Mouse (Mus musculus): Measurements from ENCODE around the gene Myg1. TPM values are rescaled to one million over a fixed set of nuclear protein-coding genes. Genes with fewer than 3 reads are reported as not detected.
"Not testable (repeated sequence)": the region's sequence is repeated elsewhere in the genome, so short reads cannot be mapped to it uniquely, and the experiment has no call there.

Gene Myg1
- polyA plus RNA-seq, 1 experiment from 2014 or later = 91.8 TPM

DNA sequence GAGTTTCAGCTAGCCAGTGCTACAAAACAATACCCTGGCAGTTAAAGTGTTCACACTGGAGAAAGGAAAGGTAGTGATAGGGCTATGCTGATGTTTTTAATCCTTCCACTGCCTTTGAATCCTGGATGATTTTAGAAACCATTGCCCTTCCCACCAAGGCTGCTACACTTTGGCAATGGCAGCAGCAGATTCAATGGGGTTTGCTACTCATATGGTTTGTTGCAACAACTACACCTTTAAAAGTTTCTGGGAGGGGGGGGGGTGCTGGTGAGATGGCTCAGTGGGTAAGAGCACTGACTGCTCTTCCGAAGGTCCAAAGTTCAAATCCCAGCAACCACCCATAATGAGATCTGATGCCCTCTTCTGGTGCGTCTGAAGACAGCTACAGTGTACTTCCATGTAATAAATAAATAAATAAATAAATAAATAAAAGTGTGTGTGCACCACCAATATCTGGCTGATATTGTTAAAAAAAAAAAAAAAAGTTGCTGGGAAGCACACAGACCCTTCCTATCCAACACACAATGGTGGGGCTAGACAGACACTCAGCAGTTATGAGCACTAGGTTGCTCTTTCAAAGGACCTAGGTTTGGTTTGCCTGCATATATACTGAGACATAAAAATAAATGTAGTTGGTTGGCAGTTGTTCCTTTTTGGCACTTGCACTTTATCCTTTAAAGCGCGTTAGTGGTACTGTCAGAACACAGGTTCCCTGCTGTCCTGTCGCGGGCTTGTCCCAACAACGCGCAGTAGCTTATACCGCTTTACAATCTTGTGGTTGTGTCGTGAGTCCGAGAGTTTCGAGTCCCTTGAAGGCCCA lies 6.6 kb upstream of the Myg1 start:
- peaks cover 13% of the 10 kb centered on the region for H3K4me1 ChIP-seq
- H3K4me2 ChIP-seq = peak overlapping the region; percentile 76
- no peak overlapping the region for H3K4me3 ChIP-seq
- no peak for ATAC-seq (replicated peaks)
- H3K27me3 ChIP-seq (replicated peaks) = no peaks in the 10 kb centered on the region
- 73% methylated on average over 12 of the region's 12 CpGs for WGBS
- H3K9ac ChIP-seq = no peak overlapping the region
- peaks cover 8% of the 10 kb centered on the region; the same call in 1 of the 2 replicates for H3K36me3 ChIP-seq (replicated peaks)
- H3K9me3 ChIP-seq = no peaks in the 10 kb centered on the region
- H3K27ac ChIP-seq = no peak overlapping the region

DNA sequence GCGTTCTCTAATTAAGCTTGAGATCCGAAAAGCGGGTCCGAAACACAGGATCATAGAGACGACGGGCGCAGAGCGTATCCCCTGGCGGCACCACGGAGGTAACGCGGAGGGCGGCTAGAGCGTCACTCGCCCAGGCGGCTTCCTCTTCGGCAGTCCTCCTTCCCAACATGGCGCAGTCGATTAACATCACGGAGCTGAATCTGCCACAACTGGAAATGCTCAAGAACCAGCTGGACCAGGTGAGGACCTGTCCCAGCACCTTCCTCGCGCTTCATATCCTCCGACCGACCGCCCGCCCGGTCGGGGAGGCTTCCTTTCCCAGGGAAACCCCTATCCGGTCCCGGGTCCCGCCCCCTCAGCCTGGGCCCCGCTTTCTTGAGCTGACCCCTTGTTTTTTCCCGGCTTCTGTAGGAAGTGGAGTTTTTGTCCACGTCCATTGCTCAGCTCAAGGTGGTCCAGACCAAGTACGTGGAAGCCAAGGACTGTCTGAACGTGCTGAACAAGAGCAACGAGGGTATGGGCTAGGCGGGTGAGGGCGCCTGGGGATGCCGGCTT lies 5.4 kb upstream of the Myg1 start, which contains the start of gene Pfdn5:
Pfdn5 (plus strand) TSS at position 95 of the 555 bp plus-strand sequence.
- peak within 1 kb of the TSS; percentile 80 for H3K27ac ChIP-seq
- H3K36me3 ChIP-seq (replicated peaks) = peaks cover 20% of the 10 kb centered on the region; the same call in 1 of the 2 replicates
- H3K9ac ChIP-seq = peak within 1 kb of the TSS; percentile 90
- peaks cover 15% of the 10 kb centered on the region for H3K4me1 ChIP-seq
- no peaks in the 10 kb centered on the region for H3K9me3 ChIP-seq
- no peaks in the 10 kb centered on the region for H3K27me3 ChIP-seq (replicated peaks)
- peak within 1 kb of the TSS; percentile 76 for H3K4me2 ChIP-seq
- peak within 1 kb of the TSS; percentile 90 for H3K4me3 ChIP-seq
- under 1% methylated on average over 40 of the region's 40 CpGs for WGBS
- ATAC-seq (replicated peaks) = peak; percentile 95

DNA sequence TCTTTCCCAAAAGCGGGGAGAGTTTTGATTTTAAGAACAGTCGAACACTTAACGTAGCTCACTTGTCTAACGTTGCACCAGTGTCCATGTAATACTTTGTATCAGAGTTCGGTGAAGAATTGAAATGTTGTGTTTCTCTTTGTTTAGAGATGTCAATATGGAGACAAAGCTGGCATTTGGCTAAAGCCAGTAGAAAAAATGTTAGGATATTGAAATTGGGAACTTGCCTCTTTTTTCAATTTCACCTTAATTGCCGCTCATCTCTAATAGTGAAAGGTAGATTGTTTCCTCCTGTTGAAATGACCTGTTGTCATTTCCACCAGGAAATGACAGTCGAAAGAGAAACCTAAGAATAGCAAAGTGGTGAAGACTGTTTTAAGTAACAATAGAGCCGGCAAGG lies 4.6 kb upstream of the Myg1 start:
- H3K4me3 ChIP-seq = peak overlapping the region; percentile 90
- H3K9ac ChIP-seq = peak overlapping the region; percentile 90
- 70% methylated on average over 8 of the region's 8 CpGs for WGBS
- no peaks in the 10 kb centered on the region for H3K27me3 ChIP-seq (replicated peaks)
- H3K4me2 ChIP-seq = peak overlapping the region; percentile 76
- H3K9me3 ChIP-seq = no peaks in the 10 kb centered on the region
- ATAC-seq (replicated peaks) = no peak
- peaks cover 18% of the 10 kb centered on the region for H3K4me1 ChIP-seq
- H3K27ac ChIP-seq = 0 out of 2 replicates have a peak overlapping the region, but pooled peaks have one; percentile 80
- H3K36me3 ChIP-seq (replicated peaks) = peaks cover 20% of the 10 kb centered on the region; the same call in 1 of the 2 replicates

DNA sequence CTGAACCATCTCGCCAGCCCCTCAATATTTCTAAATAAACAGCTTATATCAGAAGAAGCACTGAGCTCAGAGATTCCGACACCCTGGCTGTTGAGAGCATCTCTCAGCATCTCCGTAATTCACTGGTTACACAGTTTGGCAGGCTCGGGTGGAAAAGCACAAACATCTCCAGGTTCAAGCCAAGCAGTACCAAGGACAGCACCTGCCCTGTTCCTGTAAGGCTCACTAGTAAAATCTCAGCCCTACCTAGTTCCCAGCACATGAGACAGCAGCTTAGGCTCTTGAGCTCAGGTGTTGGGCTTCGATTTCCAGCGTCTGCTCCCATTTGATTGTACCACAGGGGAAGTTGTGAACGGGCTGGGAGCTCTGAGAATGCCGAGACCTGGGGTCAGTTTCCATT lies 3.7 kb downstream of the Myg1 start:
- WGBS = 93% methylated on average over 8 of the region's 8 CpGs
- no peak overlapping the region for H3K4me2 ChIP-seq
- no peak overlapping the region for H3K27ac ChIP-seq
- no peak overlapping the region for H3K4me3 ChIP-seq
- ATAC-seq (replicated peaks) = no peak
- no peaks in the 10 kb centered on the region for H3K27me3 ChIP-seq (replicated peaks)
- no peak overlapping the region for H3K9ac ChIP-seq
- H3K4me1 ChIP-seq = peaks cover 20% of the 10 kb centered on the region
- H3K9me3 ChIP-seq = no peaks in the 10 kb centered on the region
- peaks cover 37% of the 10 kb centered on the region for H3K36me3 ChIP-seq (replicated peaks)

DNA sequence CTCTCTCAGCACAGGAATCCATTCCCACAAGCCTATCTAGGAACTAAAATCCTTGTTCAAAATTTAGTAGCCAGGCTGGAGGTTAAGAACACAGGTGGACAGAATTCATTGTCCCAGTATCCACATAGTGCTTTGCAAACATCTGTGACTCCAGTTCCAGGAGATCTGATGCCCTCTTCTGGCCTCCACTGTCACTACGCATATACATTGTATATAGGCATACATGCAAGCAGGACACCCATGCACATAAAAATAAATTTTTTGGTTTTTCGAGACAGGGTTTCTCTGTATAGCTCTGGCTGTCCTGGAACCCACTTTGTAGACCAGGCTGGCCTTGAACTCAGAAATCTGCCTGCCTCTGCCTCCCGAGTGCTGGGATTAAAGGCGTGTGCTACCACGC lies 4.4 kb downstream of the Myg1 start:
- not testable (repeated sequence) for H3K4me3 ChIP-seq; ATAC-seq (replicated peaks); H3K27ac ChIP-seq; H3K4me2 ChIP-seq; H3K9ac ChIP-seq; H3K27me3 ChIP-seq (replicated peaks); H3K9me3 ChIP-seq
- H3K4me1 ChIP-seq = peaks cover 19% of the 10 kb centered on the region
- peaks cover 30% of the 10 kb centered on the region for H3K36me3 ChIP-seq (replicated peaks)
- 95% methylated on average over 5 of the region's 5 CpGs for WGBS

DNA sequence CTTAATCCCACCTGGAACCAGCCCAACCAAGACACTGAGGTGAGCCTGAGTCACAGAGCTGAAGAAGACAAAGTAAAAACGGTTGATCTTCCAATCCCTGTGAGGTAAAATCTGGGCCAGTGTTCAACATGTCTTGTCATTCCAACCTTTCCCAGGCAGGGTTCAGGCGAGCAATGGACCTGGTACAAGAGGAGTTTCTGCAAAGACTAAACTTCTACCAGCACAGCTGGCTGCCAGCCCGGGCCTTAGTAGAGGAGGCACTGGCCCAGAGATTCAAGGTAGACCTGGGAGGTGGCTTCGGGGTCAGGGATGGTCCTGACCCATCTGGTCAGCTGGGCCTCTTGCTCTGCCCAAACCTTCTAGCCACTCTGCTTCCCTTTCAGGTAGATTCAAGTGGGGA lies 5.4 kb downstream of the Myg1 start:
- no peak for ATAC-seq (replicated peaks)
- Histone ChIP-seq H3K36me3 (replicated peaks) (peaks cover 29% of the 10 kb centered on the region), H3K27ac (no peak overlapping the region), H3K4me2 (no peak overlapping the region), H3K9me3 (no peaks in the 10 kb centered on the region), H3K27me3 (replicated peaks) (no peaks in the 10 kb centered on the region), H3K4me3 (no peak overlapping the region), H3K4me1 (peaks cover 14% of the 10 kb centered on the region), H3K9ac (no peak overlapping the region)
- WGBS = 87% methylated on average over 4 of the region's 4 CpGs

DNA sequence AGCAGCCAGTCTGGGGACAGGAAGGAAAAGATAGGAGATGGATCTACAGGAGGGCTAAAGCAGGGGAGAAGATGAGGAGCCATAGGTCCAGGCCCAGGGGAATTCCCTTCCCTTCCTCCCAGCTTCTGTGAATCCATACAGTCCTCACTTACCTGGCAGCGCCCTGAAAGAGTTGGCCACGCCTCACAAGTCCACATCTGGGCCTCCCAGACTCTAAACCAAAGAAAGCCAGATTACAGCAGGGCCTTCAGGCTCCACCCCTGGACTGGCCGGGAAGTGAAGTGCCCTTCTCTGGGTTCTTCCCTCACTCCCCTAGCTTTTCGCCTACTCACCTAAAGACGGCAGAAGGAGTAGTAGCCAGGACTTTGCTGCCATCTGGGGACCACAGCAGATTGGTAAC lies 8.1 kb downstream of the Myg1 start:
- Histone ChIP-seq H3K36me3 (replicated peaks) (peaks cover 15% of the 10 kb centered on the region), H3K4me3 (no peak overlapping the region), H3K27ac (no peak overlapping the region), H3K27me3 (replicated peaks) (no peaks in the 10 kb centered on the region), H3K4me2 (no peak overlapping the region), H3K4me1 (no peaks in the 10 kb centered on the region), H3K9me3 (no peaks in the 10 kb centered on the region), H3K9ac (no peak overlapping the region)
- 81% methylated on average over 5 of the region's 5 CpGs for WGBS
- no peak for ATAC-seq (replicated peaks)

DNA sequence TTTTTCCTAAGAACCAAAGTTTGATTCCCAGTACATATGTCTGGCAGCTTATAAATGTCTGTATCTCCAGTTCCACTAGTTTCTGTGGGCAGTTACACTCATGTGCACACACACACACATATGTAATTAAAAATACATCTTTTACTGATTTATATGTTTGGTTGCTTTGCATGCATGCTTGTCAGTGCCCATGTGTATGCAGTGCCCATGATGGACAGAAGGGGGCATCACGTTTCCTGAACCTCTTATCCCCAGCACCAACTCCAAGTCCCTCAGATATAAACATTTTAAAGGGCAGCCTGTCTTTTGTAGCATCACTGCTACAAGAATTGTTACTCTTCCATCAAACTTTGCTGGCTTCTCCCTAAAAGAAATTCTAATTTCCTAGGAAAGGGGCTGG lies 10.1 kb downstream of the Myg1 start:
- H3K9ac ChIP-seq = no peak overlapping the region
- no peak overlapping the region for H3K4me3 ChIP-seq
- H3K27me3 ChIP-seq (replicated peaks) = no peaks in the 10 kb centered on the region
- no peaks in the 10 kb centered on the region for H3K4me1 ChIP-seq
- ATAC-seq (replicated peaks) = no peak
- H3K27ac ChIP-seq = no peak overlapping the region
- H3K36me3 ChIP-seq (replicated peaks) = peaks cover 6% of the 10 kb centered on the region
- no peak overlapping the region for H3K4me2 ChIP-seq
- WGBS = 8% methylated on average over 1 of the region's 1 CpGs
- H3K9me3 ChIP-seq = no peaks in the 10 kb centered on the region

DNA sequence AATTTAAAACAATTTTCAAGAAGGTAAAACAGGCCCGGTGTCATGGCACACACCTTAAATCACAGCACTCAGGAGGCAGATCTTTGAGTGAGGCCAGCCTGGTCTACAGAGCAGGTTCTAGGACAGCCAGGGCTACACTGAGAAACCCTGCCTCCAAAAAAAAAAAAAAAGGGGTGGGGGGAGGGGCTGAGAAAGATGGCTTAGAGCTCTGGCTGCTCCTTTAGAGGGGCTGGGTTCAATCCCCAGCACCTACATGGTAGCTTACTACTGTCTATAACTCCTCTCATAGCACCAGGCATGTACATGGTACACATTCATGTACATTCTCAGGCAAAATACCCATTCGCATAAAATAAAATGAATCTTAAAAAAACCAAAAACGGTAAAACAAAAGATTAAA lies 13.0 kb downstream of the Myg1 start:
- Histone ChIP-seq H3K9ac (no peak overlapping the region), H3K4me2 (no peak overlapping the region), H3K4me3 (no peak overlapping the region), H3K9me3 (no peaks in the 10 kb centered on the region), H3K27me3 (replicated peaks) (no peaks in the 10 kb centered on the region), H3K36me3 (replicated peaks) (no peaks in the 10 kb centered on the region; the same call in 1 of the 2 replicates), H3K4me1 (peaks cover under 1% of the 10 kb centered on the region), H3K27ac (no peak overlapping the region)
- 96% methylated on average over 3 of the region's 3 CpGs for WGBS
- ATAC-seq (replicated peaks) = no peak

DNA sequence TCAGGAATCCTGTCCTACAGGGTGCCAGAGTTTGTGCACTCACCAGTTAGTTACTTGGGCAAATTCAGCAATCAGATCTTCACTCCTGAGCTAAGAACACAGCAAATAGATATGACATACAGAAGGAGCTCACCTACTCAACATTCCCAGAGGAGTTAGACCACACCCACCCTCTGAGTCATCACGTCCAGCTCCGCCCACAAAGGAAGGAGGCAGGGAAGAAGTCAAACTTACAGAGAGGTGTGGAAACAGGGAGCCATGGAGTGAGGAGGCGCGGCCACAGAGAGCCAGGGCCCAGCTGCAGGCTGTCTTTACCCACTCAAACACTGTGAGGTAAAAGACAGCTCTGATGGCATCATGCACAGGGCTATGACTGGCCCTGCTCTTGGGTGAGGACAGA lies 14.9 kb downstream of the Myg1 start:
- no peak for ATAC-seq (replicated peaks)
- Histone ChIP-seq H3K9ac (no peak overlapping the region), H3K4me3 (no peak overlapping the region), H3K27me3 (replicated peaks) (no peaks in the 10 kb centered on the region), H3K4me1 (peaks cover 13% of the 10 kb centered on the region), H3K4me2 (no peak overlapping the region), H3K27ac (no peak overlapping the region), H3K9me3 (no peaks in the 10 kb centered on the region), H3K36me3 (replicated peaks) (no peaks in the 10 kb centered on the region)
- 91% methylated on average over 4 of the region's 4 CpGs for WGBS

DNA sequence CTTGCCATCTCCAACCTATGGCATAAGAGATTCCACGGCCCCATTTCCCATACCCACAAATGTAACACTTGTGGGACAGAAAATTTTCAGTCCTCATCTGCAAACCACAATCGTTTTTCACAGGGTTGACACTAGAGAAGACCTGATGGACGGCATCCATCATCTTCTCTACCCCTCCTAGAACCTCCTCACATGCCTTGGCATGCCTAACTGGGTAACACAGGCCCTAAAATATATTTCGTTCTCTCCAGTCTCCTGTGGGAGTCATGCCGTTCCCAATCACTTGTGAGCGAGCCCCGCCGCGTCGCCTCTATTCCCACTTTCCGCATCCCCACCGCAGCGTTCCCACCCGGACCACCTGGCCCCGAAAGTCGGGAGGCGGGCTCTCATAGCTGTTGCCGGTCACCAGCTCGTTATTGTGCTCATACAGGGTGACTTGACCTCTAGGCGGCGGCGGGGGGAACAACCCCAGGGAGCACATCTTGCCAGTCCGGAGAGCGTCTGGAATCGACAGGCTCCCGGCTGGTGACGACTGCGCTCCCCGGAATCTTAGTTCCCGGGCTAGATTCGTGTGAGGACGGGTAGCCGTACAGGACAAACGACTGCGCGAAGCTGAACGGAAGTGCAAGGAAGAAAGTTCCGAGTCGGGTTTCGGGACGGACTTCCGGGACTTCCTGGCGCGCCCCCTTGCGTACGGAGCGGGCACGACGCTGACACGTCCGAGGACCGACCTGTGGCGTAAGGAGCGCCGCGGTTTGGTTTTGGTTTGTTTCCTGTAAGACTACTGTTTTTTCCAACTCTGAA lies 18.8 kb downstream of the Myg1 start, which contains the start of gene Aaas:
Aaas (minus strand) TSS at position 634 of the 804 bp plus-strand sequence.
- Histone ChIP-seq H3K9me3 (no peaks in the 10 kb centered on the region), H3K4me3 (peak within 1 kb of the TSS; percentile 62), H3K36me3 (replicated peaks) (no peaks in the 10 kb centered on the region), H3K27ac (peak within 1 kb of the TSS; percentile 49), H3K4me2 (peak within 1 kb of the TSS; percentile 84), H3K4me1 (peaks cover 20% of the 10 kb centered on the region), H3K9ac (peak within 1 kb of the TSS; percentile 62), H3K27me3 (replicated peaks) (no peaks in the 10 kb centered on the region)
- ATAC-seq (replicated peaks) = peak; percentile 89
- WGBS = under 1% methylated on average over 56 of the region's 56 CpGs

DNA sequence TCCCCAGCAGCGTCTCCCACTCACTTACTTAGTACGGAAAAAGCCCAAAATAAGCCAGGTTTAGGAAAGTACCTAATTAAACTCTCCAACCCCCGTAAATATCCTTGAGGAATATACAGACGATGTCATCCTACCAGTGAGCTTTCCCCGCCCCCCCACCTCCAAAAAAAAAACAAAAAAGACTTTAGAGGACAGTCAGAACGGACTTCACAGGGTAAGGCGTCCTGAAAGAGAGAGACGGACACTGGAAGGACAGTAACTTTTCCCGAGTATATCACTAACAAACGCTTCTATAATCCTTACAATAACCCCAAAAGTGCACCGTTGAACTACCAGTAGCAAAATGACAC lies 19.4 kb downstream of the Myg1 start:
- Histone ChIP-seq H3K36me3 (replicated peaks) (no peaks in the 10 kb centered on the region), H3K9ac (peak overlapping the region; percentile 34), H3K27me3 (replicated peaks) (peaks cover 3% of the 10 kb centered on the region; the same call in 1 of the 2 replicates), H3K27ac (0 out of 2 replicates have a peak overlapping the region, but pooled peaks have one; percentile 49), H3K4me1 (peaks cover 26% of the 10 kb centered on the region), H3K4me3 (peak overlapping the region; percentile 62), H3K4me2 (peak overlapping the region; percentile 84), H3K9me3 (no peaks in the 10 kb centered on the region)
- ATAC-seq (replicated peaks) = peak; percentile 10; the same call in 1 of the 2 replicates
- WGBS = 10% methylated on average over 11 of the region's 11 CpGs
